Mouse (Mus musculus): ENCODE measurements around the gene Ccnb2. TPM values are rescaled to one million over a fixed set of nuclear protein-coding genes. Genes with fewer than 3 reads are reported as not detected.

Ccnb2 gene
- polyA plus RNA-seq, 1 experiment from 2014 or later, result 234 TPM

- 87% methylated on average over 6 of the region's 6 CpGs for WGBS
- ATAC-seq (ENCODE audit: low FRiP score, low TSS enrichment), result no peak
- H3K27ac ChIP-seq (ENCODE audit: low read depth, low read length), result no peak overlapping the region
- peaks cover 19% of the 10 kb centered on the region; the same call in 1 of the 2 replicates for H3K36me3 ChIP-seq (ENCODE audit: control insufficient read depth, insufficient read depth, low read length)
- H3K9ac ChIP-seq (ENCODE audit: low read depth, low read length), result no peak overlapping the region
- no peak overlapping the region for H3K4me2 ChIP-seq (replicated peaks; ENCODE audit: low read depth, low read length)
- H3K4me1 ChIP-seq (ENCODE audit: control insufficient read depth, insufficient read depth, low read length), result peaks cover 8% of the 10 kb centered on the region; the same call in 1 of the 2 replicates
- H3K27me3 ChIP-seq (ENCODE audit: control insufficient read depth, insufficient read depth, low read length), result no peaks in the 10 kb centered on the region
- no peaks in the 10 kb centered on the region for H3K9me3 ChIP-seq (ENCODE audit: control insufficient read depth, low read length)
- H3K4me3 ChIP-seq (ENCODE audit: low read length), result no peak overlapping the region
These were observed 54.4 kb downstream of the Ccnb2 start for GRCm38 (mm10) chr9:70366898-70367297.

GRCm38 (mm10) chr9:70365915-70366314, 55.4 kb downstream of the Ccnb2 start:
- ATAC-seq (ENCODE audit: low FRiP score, low TSS enrichment), result no peak
- H3K4me2 ChIP-seq (replicated peaks; ENCODE audit: low read depth, low read length), result no peak overlapping the region
- H3K9ac ChIP-seq (ENCODE audit: low read depth, low read length), result no peak overlapping the region
- H3K9me3 ChIP-seq (ENCODE audit: control insufficient read depth, low read length), result no peaks in the 10 kb centered on the region
- H3K4me3 ChIP-seq (ENCODE audit: low read length), result no peak overlapping the region
- H3K27ac ChIP-seq (ENCODE audit: low read depth, low read length), result no peak overlapping the region
- WGBS, result 85% methylated on average over 2 of the region's 2 CpGs
- H3K36me3 ChIP-seq (ENCODE audit: control insufficient read depth, insufficient read depth, low read length), result peaks cover 20% of the 10 kb centered on the region; the same call in 1 of the 2 replicates
- no peaks in the 10 kb centered on the region for H3K27me3 ChIP-seq (ENCODE audit: control insufficient read depth, insufficient read depth, low read length)
- H3K4me1 ChIP-seq (ENCODE audit: control insufficient read depth, insufficient read depth, low read length), result no peaks in the 10 kb centered on the region

- no peak for ATAC-seq (ENCODE audit: low FRiP score, low TSS enrichment)
- peaks cover 12% of the 10 kb centered on the region for H3K36me3 ChIP-seq (ENCODE audit: control insufficient read depth, insufficient read depth, low read length)
- no peaks in the 10 kb centered on the region for H3K4me1 ChIP-seq (ENCODE audit: control insufficient read depth, insufficient read depth, low read length)
- no peak overlapping the region for H3K27ac ChIP-seq (ENCODE audit: low read depth, low read length)
- H3K9me3 ChIP-seq (ENCODE audit: control insufficient read depth, low read length), result no peaks in the 10 kb centered on the region
- H3K4me3 ChIP-seq (ENCODE audit: low read length), result no peak overlapping the region
- WGBS, result 92% methylated on average over 8 of the region's 8 CpGs
- H3K4me2 ChIP-seq (replicated peaks; ENCODE audit: low read depth, low read length), result no peak overlapping the region
- H3K27me3 ChIP-seq (ENCODE audit: control insufficient read depth, insufficient read depth, low read length), result no peaks in the 10 kb centered on the region
- no peak overlapping the region for H3K9ac ChIP-seq (ENCODE audit: low read depth, low read length)
These were observed 56.6 kb downstream of the Ccnb2 start for GRCm38 (mm10) chr9:70364741-70365140.

- Histone ChIP-seq H3K36me3 (ENCODE audit: control insufficient read depth, insufficient read depth, low read length) (peaks cover 10% of the 10 kb centered on the region), H3K27ac (ENCODE audit: low read depth, low read length) (no peak overlapping the region), H3K4me3 (ENCODE audit: low read length) (no peak overlapping the region), H3K9me3 (ENCODE audit: control insufficient read depth, low read length) (no peaks in the 10 kb centered on the region), H3K9ac (ENCODE audit: low read depth, low read length) (no peak overlapping the region), H3K4me1 (ENCODE audit: control insufficient read depth, insufficient read depth, low read length) (0 out of 2 replicates have a peak, but pooled peaks cover 10% of the 10 kb centered on the region), H3K4me2 (replicated peaks; ENCODE audit: low read depth, low read length) (no peak overlapping the region), H3K27me3 (ENCODE audit: control insufficient read depth, insufficient read depth, low read length) (no peaks in the 10 kb centered on the region)
- no peak for ATAC-seq (ENCODE audit: low FRiP score, low TSS enrichment)
- WGBS, result 100% methylated on average over 2 of the region's 2 CpGs
These were observed 61.8 kb downstream of the Ccnb2 start for GRCm38 (mm10) chr9:70359402-70360131.

Small RNAs within 50 kb of the gene (microRNA-seq; reads per million reads assigned to microRNA genes)
- gene Mir5626, result 2.3 reads per million, percentile 6 among the genes with 10 or more reads in this experiment

Other genes with a start within 250 kb of the Ccnb2 start
- 10.6 and 20.6 TPM in 2 replicates for gene Myo1e, start 214.2 kb downstream of the Ccnb2 start, polyA plus RNA-seq (2014; fragmentation: Nextera tagmentation; extraction: Ambion mirVana)
- gene Rnf111, start 82.2 kb upstream of the Ccnb2 start, polyA plus RNA-seq (2014; fragmentation: Nextera tagmentation; extraction: Ambion mirVana), result 29.0 and 36.9 TPM in 2 replicates
- 64.9 and 71.6 TPM in 2 replicates for gene Sltm, start 121.2 kb upstream of the Ccnb2 start, polyA plus RNA-seq (2014; fragmentation: Nextera tagmentation; extraction: Ambion mirVana)
- 0.24 TPM in 1 of 2 replicates, not detected in the other for gene Gm10642, start 234.7 kb upstream of the Ccnb2 start, polyA plus RNA-seq (2014; fragmentation: Nextera tagmentation; extraction: Ambion mirVana)
- gene Mindy2, start 235.6 kb upstream of the Ccnb2 start, polyA plus RNA-seq (2014; fragmentation: Nextera tagmentation; extraction: Ambion mirVana), result 11.6 and 11.8 TPM in 2 replicates

All from kidney, embryonic 14.5 days (tissue).